Mouse (Mus musculus) C2C12 (cell line): ENCODE measurements around the gene Clec4e. TPM values are rescaled to one million over a fixed set of nuclear protein-coding genes. Genes with fewer than 3 reads are reported as not detected.
"Not testable (repeated sequence)": the region's sequence is repeated elsewhere in the genome, so short reads cannot be mapped to it uniquely, and the experiment has no call there.

Source experiments
- H3K27me3 ChIP-seq: one replicate; pipeline ENCODE4 v1.6.1; 2011; ENCODE audit not compliant: control insufficient read depth, insufficient read depth, insufficient read length
- H3K36me3 ChIP-seq: one replicate; pipeline ENCODE4 v1.6.1; 2011; ENCODE audit not compliant: control insufficient read depth, insufficient read depth
- H3K4me3 ChIP-seq: one replicate; pipeline ENCODE4 v1.5.1; 2011; ENCODE audit warnings: mild to moderate bottlenecking, control low read depth; ENCODE audit not compliant: poor library complexity, insufficient read depth, severe bottlenecking
- H3K79me2 ChIP-seq: one replicate; pipeline ENCODE4 v1.6.1; 2011; ENCODE audit not compliant: control insufficient read depth, insufficient read depth
- H3K79me3 ChIP-seq: one replicate; pipeline ENCODE4 v1.6.1; 2011; ENCODE audit warnings: low read depth, control low read depth
- H3ac ChIP-seq: one replicate; pipeline ENCODE3; 2011; ENCODE audit warnings: low read depth; ENCODE audit not compliant: control insufficient read depth, insufficient read length
- CEBPB ChIP-seq: IDR thresholded peaks from one replicate; pipeline ENCODE4 v1.6.1; 2011; ENCODE audit warnings: low read depth, mild to moderate bottlenecking, control low read depth, moderate library complexity
- CTCF ChIP-seq: IDR thresholded peaks from one replicate; pipeline ENCODE4 v1.5.1; 2011; ENCODE audit not compliant: control insufficient read depth, insufficient read depth, insufficient read length
- FOSL1 ChIP-seq: IDR thresholded peaks from one replicate; pipeline ENCODE4 v1.8.0; 2011; ENCODE audit warnings: mild to moderate bottlenecking, low read length; ENCODE audit not compliant: poor library complexity, insufficient read depth, severe bottlenecking
- MAX ChIP-seq: IDR thresholded peaks from one replicate; pipeline ENCODE4 v1.6.1; 2011; ENCODE audit warnings: mild to moderate bottlenecking, control low read depth
- MYOD1 ChIP-seq: IDR thresholded peaks from one replicate; pipeline ENCODE4 v1.6.1; 2011; ENCODE audit warnings: low read depth; ENCODE audit not compliant: control insufficient read depth, insufficient read length
- MYOG ChIP-seq: IDR thresholded peaks from one replicate; pipeline ENCODE4 v1.6.1; 2011; ENCODE audit not compliant: control insufficient read depth, insufficient read length; ENCODE audit errors: extremely low read depth
- USF1 ChIP-seq: IDR thresholded peaks from one replicate; pipeline ENCODE4 v1.6.1; 2011; ENCODE audit warnings: low read depth, mild to moderate bottlenecking, control low read depth, moderate library complexity
- long read RNA-seq, 2 experiments: library from polyadenylated mRNA; unstranded; transcript quantifications; one replicate each; pipeline ENCODE4 v2.0.0; 2019 to 2020
- polyA plus RNA-seq: library from polyadenylated mRNA; unstranded; fragments of >200 nt; fragmentation: generic; extraction: Trizol; gene quantifications from one replicate; pipeline ENCODE4 v1.2.1, GENCODE M21; 2012; ENCODE audit warnings: missing spikeins

Clec4e gene
- not detected for polyA plus RNA-seq
- long read RNA-seq, experiment 1, result 0 reads
- long read RNA-seq, experiment 2, result 0 reads

GRCm38 (mm10) chr6:123289753-123290152 lies at the start of gene Clec4e:
Gene Clec4e, minus strand, starts transcription at chr6:123289870.
- H3K79me3 ChIP-seq, result no peaks in the 10 kb centered on the region
- no peak for TF ChIP-seq MAX
- no peaks in the 10 kb centered on the region for H3K36me3 ChIP-seq
- no peaks in the 10 kb centered on the region for H3K27me3 ChIP-seq
- no peak within 1 kb of the TSS for H3ac ChIP-seq
- H3K79me2 ChIP-seq, result no peaks in the 10 kb centered on the region
- no peak within 1 kb of the TSS for H3K4me3 ChIP-seq

GRCm38 (mm10) chr6:123332503-123332902 lies 42.8 kb upstream of the Clec4e start:
- Histone ChIP-seq H3K79me2 (no peaks in the 10 kb centered on the region), H3K27me3 (no peaks in the 10 kb centered on the region), H3K36me3 (no peaks in the 10 kb centered on the region), H3ac (no peak overlapping the region), H3K4me3 (no peak overlapping the region), H3K79me3 (no peaks in the 10 kb centered on the region)
- TF ChIP-seq FOSL1 (no peak), CTCF (no peak), MAX (no peak), MYOG (no peak), CEBPB (no peak), USF1 (no peak), MYOD1 (no peak)

- Histone ChIP-seq H3K79me3 (no peaks in the 10 kb centered on the region), H3ac (no peak within 1 kb of the TSS), H3K36me3 (no peaks in the 10 kb centered on the region), H3K79me2 (no peaks in the 10 kb centered on the region), H3K27me3 (no peaks in the 10 kb centered on the region), H3K4me3 (no peak within 1 kb of the TSS)
- TF ChIP-seq USF1 (no peak), MYOD1 (no peak), CTCF (no peak), MYOG (no peak), CEBPB (no peak), FOSL1 (no peak)
These were observed 18.4 kb upstream of the Clec4e start, which contains the start of gene Vmn2r19 for GRCm38 (mm10) chr6:123308033-123308432. Gene Vmn2r19, plus strand, starts transcription at chr6:123308333.

GRCm38 (mm10) chr6:123306315-123306714 lies 16.6 kb upstream of the Clec4e start:
- not testable (repeated sequence) for H3ac ChIP-seq, H3K36me3 ChIP-seq, H3K79me2 ChIP-seq, H3K79me3 ChIP-seq, H3K4me3 ChIP-seq, H3K27me3 ChIP-seq

- no peak overlapping the region for H3ac ChIP-seq
- H3K27me3 ChIP-seq, result no peaks in the 10 kb centered on the region
- no peaks in the 10 kb centered on the region for H3K79me3 ChIP-seq
- no peak overlapping the region for H3K4me3 ChIP-seq
- TF ChIP-seq FOSL1, result no peak
- no peak for TF ChIP-seq MYOG
- no peak for TF ChIP-seq MAX
- TF ChIP-seq MYOD1, result no peak
- TF ChIP-seq CTCF, result no peak
- no peak for TF ChIP-seq CEBPB
- no peak for TF ChIP-seq USF1
- H3K79me2 ChIP-seq, result no peaks in the 10 kb centered on the region
- H3K36me3 ChIP-seq, result no peaks in the 10 kb centered on the region
These were observed 7.0 kb upstream of the Clec4e start for GRCm38 (mm10) chr6:123296687-123297086.

GRCm38 (mm10) chr6:123293509-123293908 lies 3.8 kb upstream of the Clec4e start:
- not testable (repeated sequence) for H3K36me3 ChIP-seq, H3K27me3 ChIP-seq, H3K79me3 ChIP-seq, H3ac ChIP-seq, H3K79me2 ChIP-seq, H3K4me3 ChIP-seq

- TF ChIP-seq MAX (no peak), CTCF (no peak), MYOG (no peak), USF1 (no peak), CEBPB (no peak), FOSL1 (no peak), MYOD1 (no peak)
- no peak overlapping the region for H3ac ChIP-seq
- H3K27me3 ChIP-seq, result no peaks in the 10 kb centered on the region
- no peaks in the 10 kb centered on the region for H3K79me2 ChIP-seq
- no peaks in the 10 kb centered on the region for H3K79me3 ChIP-seq
- no peak overlapping the region for H3K4me3 ChIP-seq
- H3K36me3 ChIP-seq, result no peaks in the 10 kb centered on the region
These were observed 3.2 kb upstream of the Clec4e start for GRCm38 (mm10) chr6:123292751-123293400.
